In genomic region chr8:12489194-12489593, GRCm38 (mm10) we compare ENCODE assay signal across 27 mouse cellular contexts.
"Had no signal": no experiment of that assay in that cellular context is flagged by ENCODE, and none has a peak within 500 bp of the region (broad histone marks: within the 10 kb centered on the region; RNA-seq: fewer than 3 reads in every experiment).

No protein-coding gene starts in this region.

- H3K4me2 ChIP-seq: embryonic facial prominence, embryonic 12.5 days; embryonic facial prominence, embryonic 13.5 days; embryonic facial prominence, embryonic 15.5 days; forebrain, embryonic 12.5 days; forebrain, embryonic 15.5 days had no signal

- H3K27me3 ChIP-seq: forebrain, embryonic 15.5 days had no signal

- H3K4me1 ChIP-seq: embryonic facial prominence, embryonic 12.5 days; embryonic facial prominence, embryonic 13.5 days; embryonic facial prominence, embryonic 15.5 days; heart, embryonic 10.5 days had no signal

- H3K4me3 ChIP-seq: embryonic facial prominence, embryonic 10.5 days; embryonic facial prominence, embryonic 12.5 days; embryonic facial prominence, embryonic 13.5 days; embryonic facial prominence, embryonic 15.5 days; erythroblast, embryonic 14.5 days; forebrain, embryonic 10.5 days; forebrain, embryonic 12.5 days; forebrain, embryonic 15.5 days; gastrocnemius, adult 2 months; heart, adult 2 months; heart, embryonic 10.5 days had no signal

- H3K27ac ChIP-seq: embryonic facial prominence, embryonic 10.5 days; embryonic facial prominence, embryonic 12.5 days; embryonic facial prominence, embryonic 13.5 days; embryonic facial prominence, embryonic 15.5 days; forebrain, embryonic 10.5 days; forebrain, embryonic 12.5 days; forebrain, embryonic 15.5 days; gastrocnemius, adult 2 months; heart, adult 2 months; heart, embryonic 10.5 days had no signal

- DNase-seq: cerebellum, adult 9-10 months; cerebellum, adult 9-11 months; cerebellum, postnatal 10 days; cerebellum, postnatal 14 days; cerebellum, postnatal 25 days; cerebellum, postnatal 36 days; embryo, embryonic 11 days; forebrain, postnatal 0 days; gastrocnemius, adult 2 months; gastrocnemius, postnatal 10 days; gastrocnemius, postnatal 14 days; gastrocnemius, postnatal 25 days; gastrocnemius, postnatal 36 days; heart, adult 11 months; heart, adult 18-20 months; heart, adult 2 months had no signal

- H3K36me3 ChIP-seq: embryonic facial prominence, embryonic 10.5 days; embryonic facial prominence, embryonic 12.5 days; embryonic facial prominence, embryonic 13.5 days; embryonic facial prominence, embryonic 15.5 days; forebrain, embryonic 10.5 days; forebrain, embryonic 12.5 days; forebrain, embryonic 15.5 days; heart, embryonic 10.5 days had no signal

- ATAC-seq: forebrain, embryonic 14.5 days; forebrain, embryonic 15.5 days; forebrain, embryonic 16.5 days; forebrain, postnatal 0 days had no signal

- H3K9me3 ChIP-seq: embryonic facial prominence, embryonic 10.5 days; embryonic facial prominence, embryonic 12.5 days; embryonic facial prominence, embryonic 13.5 days; embryonic facial prominence, embryonic 15.5 days; forebrain, embryonic 10.5 days; forebrain, embryonic 12.5 days; forebrain, embryonic 15.5 days; heart, embryonic 10.5 days had no signal

- H3K9ac ChIP-seq: embryonic facial prominence, embryonic 12.5 days; embryonic facial prominence, embryonic 13.5 days; embryonic facial prominence, embryonic 15.5 days; forebrain, embryonic 12.5 days; forebrain, embryonic 15.5 days; forebrain, postnatal 0 days had no signal
